Mouse (Mus musculus): ENCODE data around the gene Efemp1. TPM values are rescaled to one million over a fixed set of nuclear protein-coding genes. Genes with fewer than 3 reads are reported as not detected.
A peak's percentile ranks its signal among the peaks of the same experiment; 100 is the strongest.

The Efemp1 gene
- polyA plus RNA-seq (2021): 0.68 TPM

GRCm38 (mm10) chr11:28853102-28853800 lies at the start of gene Efemp1:
Gene Efemp1 (plus strand): TSS chr11:28853204.
- in situ Hi-C loops (cut with MboI; ENCODE audit: low pct_unique_long_range_greater_than_20kb): no loop called here
- ChIA-PET POLR2A (interaction anchor here (1.5 kb wide), 1 partner anchor 15 kb away, joined by 8 read pairs; no protein-coding TSS in a partner anchor), CTCF (interaction anchor here (1.4 to 1.7 kb wide), 4 partner anchors 10 to 16 kb away, joined by 3 to 6 read pairs (median 4); no protein-coding TSS in a partner anchor)
- DNase-seq (ENCODE audit: low read depth, low spot score): no peak
- no peaks in the 10 kb centered on the region for H3K27me3 ChIP-seq
- TF ChIP-seq CTCF (IDR thresholded peaks at IDR 0.05): no peak
- ATAC-seq: no peak

GRCm38 (mm10) chr11:28808685-28809084 lies 44.3 kb upstream of the Efemp1 start:
- ChIA-PET POLR2A (interaction anchor here (0.6 to 0.9 kb wide), 3 partner anchors 40 to 80 kb away, joined by 3 to 4 read pairs (median 3); no protein-coding TSS in a partner anchor), CTCF (interaction anchor here (0.7 to 3.3 kb wide), 20 partner anchors 9 to 282 kb away, joined by 3 to 16 read pairs (median 4); no protein-coding TSS in a partner anchor)
- ATAC-seq (no peak), DNase-seq (ENCODE audit: low read depth, low spot score) (no peak)
- H3K27me3 ChIP-seq: no peaks in the 10 kb centered on the region
- peak; percentile 72 for TF ChIP-seq CTCF (IDR thresholded peaks at IDR 0.05)
- in situ Hi-C loops (cut with MboI; ENCODE audit: low pct_unique_long_range_greater_than_20kb): loop anchor here (5.0 kb wide), 1 partner anchor 229 kb away; no protein-coding TSS in a partner anchor

GRCm38 (mm10) chr11:28811874-28812273 lies 41.1 kb upstream of the Efemp1 start:
- in situ Hi-C loops (cut with MboI; ENCODE audit: low pct_unique_long_range_greater_than_20kb): no loop called here
- ATAC-seq (no peak), DNase-seq (ENCODE audit: low read depth, low spot score) (no peak)
- no peaks in the 10 kb centered on the region for H3K27me3 ChIP-seq
- ChIA-PET POLR2A (interaction anchor here (0.6 kb wide), 1 partner anchor 14 kb away, joined by 3 read pairs; no protein-coding TSS in a partner anchor), CTCF (interaction anchor here (0.9 to 2.0 kb wide), 4 partner anchors 78 to 180 kb away, joined by 3 to 7 read pairs (median 4); no protein-coding TSS in a partner anchor)
- peak; percentile 54 for TF ChIP-seq CTCF (IDR thresholded peaks at IDR 0.05)

- in situ Hi-C loops (cut with MboI; ENCODE audit: low pct_unique_long_range_greater_than_20kb): no loop called here
- H3K27me3 ChIP-seq: no peaks in the 10 kb centered on the region
- ATAC-seq (peak; percentile 78), DNase-seq (ENCODE audit: low read depth, low spot score) (no peak)
- ChIA-PET POLR2A (interaction anchor here (1.0 kb wide), 1 partner anchor 15 kb away, joined by 4 read pairs; no protein-coding TSS in a partner anchor), CTCF (interaction anchor here (0.9 to 2.3 kb wide), 9 partner anchors 19 to 228 kb away, joined by 3 to 7 read pairs (median 4); no protein-coding TSS in a partner anchor)
- TF ChIP-seq CTCF (IDR thresholded peaks at IDR 0.05): no peak
Measured at GRCm38 (mm10) chr11:28812564-28812963, 40.4 kb upstream of the Efemp1 start.

GRCm38 (mm10) chr11:28817405-28817804 lies 35.6 kb upstream of the Efemp1 start:
- POLR2A ChIA-PET: no interaction called here
- no peak for TF ChIP-seq CTCF (IDR thresholded peaks at IDR 0.05)

GRCm38 (mm10) chr11:28826950-28827349 lies 26.1 kb upstream of the Efemp1 start:
- no peak for TF ChIP-seq CTCF (IDR thresholded peaks at IDR 0.05)
- no peaks in the 10 kb centered on the region for H3K27me3 ChIP-seq
- ATAC-seq: peak; percentile 88
- DNase-seq (ENCODE audit: low read depth, low spot score): peak; percentile 58
- ChIA-PET POLR2A (interaction anchor here (1.3 to 1.4 kb wide), 2 partner anchors 14 to 63 kb away, joined by 4 read pairs; no protein-coding TSS in a partner anchor), CTCF (interaction anchor here (1.0 to 1.7 kb wide), 5 partner anchors 9 to 213 kb away, joined by 3 to 5 read pairs (median 4); no protein-coding TSS in a partner anchor)
- in situ Hi-C loops (cut with MboI; ENCODE audit: low pct_unique_long_range_greater_than_20kb): no loop called here

More at GRCm38 (mm10) chr11:28817405-28817804, 35.6 kb upstream of the Efemp1 start:
- no peak for ATAC-seq
- no peaks in the 10 kb centered on the region for H3K27me3 ChIP-seq
- CTCF ChIA-PET: interaction anchor here (1.3 to 1.6 kb wide), 2 partner anchors 9 kb away, joined by 4 to 7 read pairs; no protein-coding TSS in a partner anchor
- DNase-seq (ENCODE audit: low read depth, low spot score): no peak
- in situ Hi-C loops (cut with MboI; ENCODE audit: low pct_unique_long_range_greater_than_20kb): loop anchor here (5.0 kb wide), 1 partner anchor 85 kb away; no protein-coding TSS in a partner anchor

GRCm38 (mm10) chr11:28833809-28834208 lies 19.2 kb upstream of the Efemp1 start:
- TF ChIP-seq CTCF (IDR thresholded peaks at IDR 0.05): no peak
- DNase-seq (ENCODE audit: low read depth, low spot score) (peak; percentile 81), ATAC-seq (peak; percentile 99)
- POLR2A ChIA-PET: interaction anchor here (1.2 kb wide), 1 partner anchor 72 kb away, joined by 6 read pairs; no protein-coding TSS in a partner anchor
- CTCF ChIA-PET: interaction anchor here (1.1 to 1.5 kb wide), 3 partner anchors 47 to 76 kb away, joined by 3 to 4 read pairs (median 3); no protein-coding TSS in a partner anchor
- H3K27me3 ChIP-seq: no peaks in the 10 kb centered on the region
- in situ Hi-C loops (cut with MboI; ENCODE audit: low pct_unique_long_range_greater_than_20kb): loop anchor here (10.0 kb wide), 1 partner anchor 51 kb away; no protein-coding TSS in a partner anchor

GRCm38 (mm10) chr11:28835141-28835540 lies 17.9 kb upstream of the Efemp1 start:
- ChIA-PET POLR2A (no interaction called here), CTCF (interaction anchor here (0.9 to 1.5 kb wide), 3 partner anchors 22 to 71 kb away, joined by 4 read pairs; no protein-coding TSS in a partner anchor)
- H3K27me3 ChIP-seq: no peaks in the 10 kb centered on the region
- ATAC-seq (no peak), DNase-seq (ENCODE audit: low read depth, low spot score) (no peak)
- no peak for TF ChIP-seq CTCF (IDR thresholded peaks at IDR 0.05)
- in situ Hi-C loops (cut with MboI; ENCODE audit: low pct_unique_long_range_greater_than_20kb): loop anchor here (10.0 kb wide), 1 partner anchor 50 kb away; no protein-coding TSS in a partner anchor

DNA sequence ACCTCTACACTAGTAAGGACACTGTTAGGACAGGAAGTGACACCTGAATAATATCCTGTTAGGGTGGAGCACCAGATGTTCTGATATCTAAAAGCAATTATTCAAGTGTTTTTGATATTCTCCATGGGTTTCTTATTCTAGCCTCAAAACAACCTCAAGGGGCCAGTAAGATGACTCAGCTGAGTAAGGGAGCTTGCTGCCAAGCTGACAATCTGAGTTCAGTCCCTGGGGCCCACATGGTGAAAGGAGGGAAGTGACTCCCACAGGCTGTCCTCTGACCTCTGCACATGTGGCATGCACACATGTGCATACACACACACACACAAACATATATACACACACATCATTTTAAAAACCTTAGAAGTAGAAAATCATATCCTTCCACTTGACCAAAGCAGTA lies 3.2 kb upstream of the Efemp1 start:
- TF ChIP-seq CTCF (IDR thresholded peaks at IDR 0.05): no peak
- no peaks in the 10 kb centered on the region for H3K27me3 ChIP-seq
- POLR2A ChIA-PET: no interaction called here
- in situ Hi-C loops (cut with MboI; ENCODE audit: low pct_unique_long_range_greater_than_20kb): no loop called here
- ATAC-seq (no peak), DNase-seq (ENCODE audit: low read depth, low spot score) (no peak)
- CTCF ChIA-PET: no interaction called here

DNA sequence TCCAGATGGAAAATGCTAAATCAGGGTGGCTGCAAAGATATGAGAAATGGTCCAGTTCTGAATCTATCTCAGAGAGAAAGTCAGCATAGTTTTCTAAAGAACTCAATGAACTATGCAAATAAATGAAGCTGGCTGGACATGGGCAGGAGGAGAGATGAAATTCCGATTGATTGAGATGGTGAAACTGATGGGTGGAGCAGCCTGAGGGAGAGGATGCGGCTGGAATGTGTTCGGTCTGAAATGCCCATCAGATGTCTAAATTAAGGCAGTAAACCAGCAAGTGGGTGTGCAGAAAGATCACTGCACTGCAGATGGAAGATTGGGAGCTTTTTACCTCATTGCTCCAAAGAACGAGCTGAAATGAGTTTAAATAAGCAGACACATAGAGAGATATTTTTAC lies 1.4 kb upstream of the Efemp1 start:
- no peaks in the 10 kb centered on the region for H3K27me3 ChIP-seq
- in situ Hi-C loops (cut with MboI; ENCODE audit: low pct_unique_long_range_greater_than_20kb): no loop called here
- ATAC-seq (no peak), DNase-seq (ENCODE audit: low read depth, low spot score) (no peak)
- TF ChIP-seq CTCF (IDR thresholded peaks at IDR 0.05): no peak
- ChIA-PET POLR2A (interaction anchor here (1.5 kb wide), 1 partner anchor 17 kb away, joined by 8 read pairs; no protein-coding TSS in a partner anchor), CTCF (interaction anchor here (1.2 to 1.4 kb wide), 4 partner anchors 11 to 43 kb away, joined by 3 to 5 read pairs (median 3); no protein-coding TSS in a partner anchor)

Data from Patski (cell line).